Mouse (Mus musculus) large intestine, adult 2 months (tissue): ENCODE results near the gene Fbxw13. TPM values are rescaled to one million over a fixed set of nuclear protein-coding genes. Genes with fewer than 3 reads are reported as not detected.
A peak's percentile ranks its signal among the peaks of the same experiment; 100 is the strongest.
"Not testable (repeated sequence)": the region's sequence is repeated elsewhere in the genome, so short reads cannot be mapped to it uniquely, and the experiment has no call there.

Experiments used
- DNase-seq: peaks from one replicate; pipeline ENCODE4 v3.0.0-alpha.2; 2012; ENCODE audit warnings: low read depth, low spot score
- WGBS: fragments of 180-500 bp; shearing (Covaris S2); methylation state at CpG from one replicate; pipeline ENCODE4 v1.1.7; 2018; 5-methylcytosine and 5-hydroxymethylcytosine counted together
- polyA plus RNA-seq: library from polyadenylated mRNA; depleted of rRNA; stranded (reverse); fragments of >200 nt; gene quantifications from 2 replicates; pipeline ENCODE4 v1.2.3, GENCODE M21; 2012; rRNA removed

Gene Fbxw13
- polyA plus RNA-seq, result not detected in 2 replicates

- DNase-seq, result not testable (repeated sequence)
- 77% methylated on average over 3 of the region's 3 CpGs for WGBS
Measured at GRCm38 (mm10) chr9:109195875-109196274, at the start of gene Fbxw13. Gene Fbxw13 (minus strand): TSS chr9:109195975.

GRCm38 (mm10) chr9:109234654-109235053 is 38.9 kb upstream of the Fbxw13 start, which contains the start of gene Fbxw20:
Gene Fbxw20 (minus strand): TSS chr9:109234754.
- no peak for DNase-seq
- WGBS, result 82% methylated on average over 1 of the region's 1 CpGs

GRCm38 (mm10) chr9:109218449-109218848 is 22.7 kb upstream of the Fbxw13 start:
- 64% methylated on average over 6 of the region's 6 CpGs for WGBS
- no peak for DNase-seq

GRCm38 (mm10) chr9:109201347-109201746 is 5.6 kb upstream of the Fbxw13 start:
- DNase-seq, result not testable (repeated sequence)
- WGBS, result 70% methylated on average over 1 of the region's 1 CpGs

- DNase-seq, result no peak
- WGBS, result 91% methylated on average over 1 of the region's 1 CpGs
Measured at GRCm38 (mm10) chr9:109200349-109200748, 4.6 kb upstream of the Fbxw13 start.

- no peak for DNase-seq
- 35% methylated on average over 1 of the region's 1 CpGs for WGBS
Measured at GRCm38 (mm10) chr9:109199353-109199752, 3.6 kb upstream of the Fbxw13 start.

- 33% methylated on average over 1 of the region's 1 CpGs for WGBS
Measured at GRCm38 (mm10) chr9:109177208-109177607, 18.6 kb downstream of the Fbxw13 start.

GRCm38 (mm10) chr9:109176301-109176700 is 19.5 kb downstream of the Fbxw13 start:
- DNase-seq, result no peak
- 47% methylated on average over 1 of the region's 1 CpGs for WGBS

More at GRCm38 (mm10) chr9:109177208-109177607, 18.6 kb downstream of the Fbxw13 start:
- peak; percentile 37 for DNase-seq

GRCm38 (mm10) chr9:109167316-109167715 is 28.5 kb downstream of the Fbxw13 start:
- no peak for DNase-seq

GRCm38 (mm10) chr9:109161941-109162340 is 33.8 kb downstream of the Fbxw13 start, which contains the start of gene Fbxw21:
Gene Fbxw21 (minus strand): TSS chr9:109162041.
- 67% methylated on average over 3 of the region's 3 CpGs for WGBS
- DNase-seq, result no peak

GRCm38 (mm10) chr9:109140414-109140813 is 55.4 kb downstream of the Fbxw13 start:
- not testable (repeated sequence) for DNase-seq
- WGBS, result 60% methylated on average over 4 of the region's 4 CpGs

- WGBS, result 70% methylated on average over 5 of the region's 5 CpGs
- DNase-seq, result no peak
Measured at GRCm38 (mm10) chr9:109130076-109130475, 65.7 kb downstream of the Fbxw13 start.

Other genes starting within 250 kb of the Fbxw13 start
- 1.0 and 1.3 TPM in 2 replicates for gene Col7a1, start 242.4 kb downstream of the Fbxw13 start, polyA plus RNA-seq
- 0.09 and 0.25 TPM in 2 replicates for gene Ucn2, start 210.0 kb downstream of the Fbxw13 start, polyA plus RNA-seq
- gene Pfkfb4, start 204.2 kb downstream of the Fbxw13 start, polyA plus RNA-seq, result 68.2 and 119 TPM in 2 replicates
- gene Shisa5, start 157.4 kb downstream of the Fbxw13 start, polyA plus RNA-seq, result 334 and 413 TPM in 2 replicates
- 65.2 and 93.3 TPM in 2 replicates for gene Trex1, start 136.2 kb downstream of the Fbxw13 start, polyA plus RNA-seq
- 11.7 and 13.7 TPM in 2 replicates for gene Atrip, start 121.9 kb downstream of the Fbxw13 start, polyA plus RNA-seq
- 11.3 and 12.1 TPM in 2 replicates for gene Ccdc51, start 113.5 kb downstream of the Fbxw13 start, polyA plus RNA-seq
- 48.8 and 51.7 TPM in 2 replicates for gene Tma7, start 113.4 kb downstream of the Fbxw13 start, polyA plus RNA-seq
- gene Plxnb1, start 100.6 kb downstream of the Fbxw13 start, polyA plus RNA-seq, result 2.5 and 3.4 TPM in 2 replicates
- gene Fbxw21, start 33.9 kb downstream of the Fbxw13 start, polyA plus RNA-seq, result not detected in 2 replicates
- not detected in 2 replicates for gene Fbxw20, start 38.8 kb upstream of the Fbxw13 start, polyA plus RNA-seq
- not detected in 2 replicates for gene Fbxw14, start 91.7 kb upstream of the Fbxw13 start, polyA plus RNA-seq
- gene Fbxw28, start 143.7 kb upstream of the Fbxw13 start, polyA plus RNA-seq, result not detected in 2 replicates
- gene Fbxw22, start 208.3 kb upstream of the Fbxw13 start, polyA plus RNA-seq, result not detected in 2 replicates